Mouse (Mus musculus) forebrain, embryonic 14.5 days (tissue): ENCODE data around the gene Dirc2. TPM values are rescaled to one million over a fixed set of nuclear protein-coding genes. Genes with fewer than 3 reads are reported as not detected.

Source experiments
- ATAC-seq: fragments of 200-750 bp; cut with Nextera tagmentation; 2 replicates; pipeline ENCODE4 v1.8.0; 2017; ENCODE audit warnings: mild to moderate bottlenecking, moderate library complexity
- DNase-seq: peaks from one replicate; pipeline ENCODE4 v3.0.0-alpha.2; 2015; ENCODE audit warnings: low spot score
- H3K27ac ChIP-seq: fragments of 300-500 bp; sonication (generic); 2 replicates; pipeline ENCODE4 v1.5.1; 2014; ENCODE audit warnings: low read depth, mild to moderate bottlenecking, control low read depth, low read length, moderate library complexity
- H3K27me3 ChIP-seq: fragments of 300-500 bp; sonication (generic); replicated peaks from 2 replicates; pipeline ENCODE4 v1.6.1; 2014; ENCODE audit warnings: low read length, control low read depth, mixed read lengths; ENCODE audit not compliant: control insufficient read depth, insufficient read depth
- H3K36me3 ChIP-seq: fragments of 300-500 bp; sonication (generic); 2 replicates; pipeline ENCODE4 v1.6.1; 2014; ENCODE audit warnings: low read length, control low read depth; ENCODE audit not compliant: control insufficient read depth, insufficient read depth
- H3K4me1 ChIP-seq: fragments of 300-500 bp; sonication (generic); 2 replicates; pipeline ENCODE4 v1.6.1; 2014; ENCODE audit warnings: antibody characterized with exemption, low read length, control low read depth; ENCODE audit not compliant: control insufficient read depth, insufficient read depth
- H3K4me2 ChIP-seq: fragments of 300-500 bp; sonication (generic); 2 replicates; pipeline ENCODE4 v1.6.1; 2014; ENCODE audit warnings: mild to moderate bottlenecking, control low read depth, low read length
- H3K4me3 ChIP-seq: fragments of 300-500 bp; sonication (generic); 2 replicates; pipeline ENCODE4 v1.5.1; 2014; ENCODE audit warnings: low read depth, low read length, control low read depth
- H3K9ac ChIP-seq: fragments of 300-500 bp; sonication (generic); 2 replicates; pipeline ENCODE4 v1.6.1; 2014; ENCODE audit warnings: mild to moderate bottlenecking, low read length, control low read depth, moderate library complexity
- H3K9me3 ChIP-seq: fragments of 300-500 bp; sonication (generic); replicated peaks from 2 replicates; pipeline ENCODE4 v1.6.1; 2016; ENCODE audit warnings: low read length, control low read depth, mixed read lengths; ENCODE audit not compliant: control insufficient read depth
- WGBS: fragments of 180-500 bp; shearing (Covaris S2); extraction: QIAGEN DNeasy Blood & Tissue Kit; methylation state at CpG from one replicate; pipeline ENCODE4 v1.1.7; 2014; 5-methylcytosine and 5-hydroxymethylcytosine counted together
- polyA plus RNA-seq: library from polyadenylated mRNA; unstranded; fragments of >200 nt; fragmentation: Nextera tagmentation; extraction: Ambion mirVana; gene quantifications from 2 replicates; pipeline ENCODE4 v1.2.1, GENCODE M21; 2014

Gene Dirc2
- polyA plus RNA-seq, 1 experiment from 2014 or later: 40.7 TPM

- H3K27me3 ChIP-seq: no peaks in the 10 kb centered on the region
- H3K4me3 ChIP-seq: 0 out of 2 replicates have a peak overlapping the region, but pooled peaks have one; percentile 1
- no peaks in the 10 kb centered on the region for H3K9me3 ChIP-seq
- H3K4me2 ChIP-seq: peak overlapping the region; percentile 36
- no peaks in the 10 kb centered on the region for H3K4me1 ChIP-seq
- no peak for ATAC-seq
- H3K36me3 ChIP-seq: peaks cover 66% of the 10 kb centered on the region
- no peak overlapping the region for H3K27ac ChIP-seq
- H3K9ac ChIP-seq: no peak overlapping the region
- no peak for DNase-seq
- WGBS: 29% methylated on average over 36 of the region's 36 CpGs
These were observed 108.9 kb downstream of the Dirc2 start for GRCm38 (mm10) chr16:35660222-35660621.

- H3K4me1 ChIP-seq: no peaks in the 10 kb centered on the region
- DNase-seq: peak; percentile 21
- H3K27me3 ChIP-seq: no peaks in the 10 kb centered on the region
- ATAC-seq: no peak
- H3K27ac ChIP-seq: no peak overlapping the region
- H3K4me3 ChIP-seq: no peak overlapping the region
- H3K36me3 ChIP-seq: peaks cover 32% of the 10 kb centered on the region
- no peak overlapping the region for H3K9ac ChIP-seq
- no peaks in the 10 kb centered on the region for H3K9me3 ChIP-seq
- 59% methylated on average over 5 of the region's 5 CpGs for WGBS
- H3K4me2 ChIP-seq: no peak overlapping the region
These were observed 115.2 kb downstream of the Dirc2 start for GRCm38 (mm10) chr16:35653951-35654350.

- Histone ChIP-seq H3K4me2 (no peak overlapping the region), H3K27ac (no peak overlapping the region; the same call in 1 of the 2 replicates), H3K4me3 (no peak overlapping the region), H3K36me3 (peaks cover 25% of the 10 kb centered on the region), H3K9ac (no peak overlapping the region), H3K27me3 (no peaks in the 10 kb centered on the region), H3K9me3 (no peaks in the 10 kb centered on the region), H3K4me1 (no peaks in the 10 kb centered on the region)
- no peak for DNase-seq
- ATAC-seq: no peak
- WGBS: 95% methylated on average over 3 of the region's 3 CpGs
These were observed 116.5 kb downstream of the Dirc2 start for GRCm38 (mm10) chr16:35652706-35653105.

GRCm38 (mm10) chr16:35652206-35652605 is 117.0 kb downstream of the Dirc2 start:
- no peak overlapping the region for H3K9ac ChIP-seq
- no peak overlapping the region for H3K4me2 ChIP-seq
- no peak overlapping the region for H3K27ac ChIP-seq
- peak; percentile 26 for DNase-seq
- no peak overlapping the region for H3K4me3 ChIP-seq
- H3K4me1 ChIP-seq: no peaks in the 10 kb centered on the region
- WGBS: 72% methylated on average over 6 of the region's 6 CpGs
- no peaks in the 10 kb centered on the region for H3K27me3 ChIP-seq
- no peaks in the 10 kb centered on the region for H3K9me3 ChIP-seq
- ATAC-seq: 0 out of 2 replicates have a peak, but pooled peaks have one; percentile 7
- H3K36me3 ChIP-seq: peaks cover 30% of the 10 kb centered on the region

GRCm38 (mm10) chr16:35648862-35649261 is 120.3 kb downstream of the Dirc2 start:
- Histone ChIP-seq H3K9ac (no peak overlapping the region), H3K27me3 (no peaks in the 10 kb centered on the region), H3K36me3 (peaks cover 40% of the 10 kb centered on the region), H3K9me3 (no peaks in the 10 kb centered on the region), H3K27ac (no peak overlapping the region), H3K4me3 (no peak overlapping the region), H3K4me2 (no peak overlapping the region), H3K4me1 (no peaks in the 10 kb centered on the region)
- ATAC-seq (no peak), DNase-seq (no peak)
- 83% methylated on average over 4 of the region's 4 CpGs for WGBS

Other genes with a start within 250 kb of the Dirc2 start
- gene Sema5b, start 228.2 kb downstream of the Dirc2 start, polyA plus RNA-seq: 10.5 and 13.7 TPM in 2 replicates
- gene Hspbap1, start 1.0 kb upstream of the Dirc2 start, polyA plus RNA-seq: 24.7 and 24.9 TPM in 2 replicates
- gene Parp14, start 102.2 kb upstream of the Dirc2 start, polyA plus RNA-seq: 0.16 and 0.25 TPM in 2 replicates
- gene Parp9, start 169.1 kb upstream of the Dirc2 start, polyA plus RNA-seq: 2.5 and 3.1 TPM in 2 replicates
- 1.9 and 2.3 TPM in 2 replicates for gene Dtx3l, start 169.8 kb upstream of the Dirc2 start, polyA plus RNA-seq
- 85.2 and 90.2 TPM in 2 replicates for gene Kpna1, start 209.4 kb upstream of the Dirc2 start, polyA plus RNA-seq